Mouse (Mus musculus) thymus, adult 2 months (tissue): ENCODE results near the gene Trhde. TPM values are rescaled to one million over a fixed set of nuclear protein-coding genes. Genes with fewer than 3 reads are reported as not detected.

Experiments used
- DNase-seq: peaks from one replicate; pipeline ENCODE4 v3.0.0; 2021
- H3K27ac ChIP-seq: fragments of 200-500 bp; 2 replicates; pipeline ENCODE4 v1.5.1; 2012; ENCODE audit warnings: low read length, control low read depth; ENCODE audit not compliant: control insufficient read depth, insufficient read depth
- H3K27me3 ChIP-seq: fragments of 200-500 bp; 2 replicates; pipeline ENCODE4 v1.6.1; 2012; ENCODE audit warnings: mild to moderate bottlenecking, low read length, moderate library complexity, mixed read lengths; ENCODE audit not compliant: control insufficient read depth, insufficient read depth
- H3K36me3 ChIP-seq: fragments of 200-500 bp; 2 replicates; pipeline ENCODE4 v1.6.1; 2012; ENCODE audit warnings: mild to moderate bottlenecking, low read length, moderate library complexity; ENCODE audit not compliant: control insufficient read depth, insufficient read depth
- H3K4me1 ChIP-seq: fragments of 200-500 bp; replicated peaks from 2 replicates; pipeline ENCODE4 v1.6.1; 2012; ENCODE audit warnings: low read length; ENCODE audit not compliant: control insufficient read depth, insufficient read depth
- H3K4me3 ChIP-seq: fragments of 200-500 bp; 2 replicates; pipeline ENCODE4 v1.5.1; 2012; ENCODE audit warnings: mild to moderate bottlenecking, low read length, control low read depth, moderate library complexity; ENCODE audit not compliant: control insufficient read depth, insufficient read depth
- CTCF ChIP-seq: fragments of 200-500 bp; IDR thresholded peaks from 2 replicates; pipeline ENCODE4 v1.5.1; 2012; ENCODE audit warnings: mild to moderate bottlenecking, control low read depth, low read length, moderate library complexity, borderline replicate concordance; ENCODE audit not compliant: control insufficient read depth, poor library complexity, insufficient read depth; ENCODE audit errors: extremely low read depth
- POLR2A ChIP-seq: fragments of 200-500 bp; IDR thresholded peaks from 2 replicates; pipeline ENCODE4 v1.6.1; 2012; ENCODE audit warnings: mild to moderate bottlenecking, low read length, control low read depth, moderate library complexity; ENCODE audit not compliant: control insufficient read depth, poor library complexity, insufficient read depth; ENCODE audit errors: extremely low read depth
- WGBS: fragments of 180-500 bp; shearing (Covaris S2); methylation state at CpG from one replicate; pipeline ENCODE4 v1.1.7; 2018; 5-methylcytosine and 5-hydroxymethylcytosine counted together
- polyA plus RNA-seq: library from polyadenylated mRNA; depleted of rRNA; stranded (reverse); fragments of >200 nt; gene quantifications from 2 replicates; pipeline ENCODE4 v1.2.3, GENCODE M21; 2012

The Trhde gene
- polyA plus RNA-seq, 1 experiment = 0.09 TPM

DNA sequence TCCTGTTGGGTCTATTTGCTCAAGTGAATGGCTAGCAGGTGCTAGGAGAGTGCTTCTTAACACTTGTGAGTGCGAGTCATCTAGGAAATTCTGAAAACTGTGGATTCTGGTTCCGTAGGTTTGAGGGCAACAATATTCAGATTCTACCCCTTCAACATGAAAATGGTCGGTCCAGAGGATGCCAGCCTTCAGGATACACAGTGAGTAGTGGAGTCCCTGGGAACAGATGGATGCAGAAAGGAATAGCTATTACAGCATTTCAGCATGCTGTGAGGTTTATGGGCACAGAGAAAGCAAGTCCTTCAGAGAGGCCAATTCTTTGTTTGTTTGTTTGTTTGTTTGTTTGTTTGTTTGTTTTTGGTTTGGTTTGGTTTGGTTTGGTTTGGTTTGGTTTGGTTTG lies 65.7 kb downstream of the Trhde start:
- Histone ChIP-seq H3K4me1 (no peaks in the 10 kb centered on the region), H3K27me3 (no peaks in the 10 kb centered on the region), H3K36me3 (no peaks in the 10 kb centered on the region), H3K27ac (no peak overlapping the region), H3K4me3 (no peak overlapping the region)
- TF ChIP-seq POLR2A (no peak), CTCF (no peak)
- no peak for DNase-seq
- WGBS = 91% methylated on average over 3 of the region's 3 CpGs

DNA sequence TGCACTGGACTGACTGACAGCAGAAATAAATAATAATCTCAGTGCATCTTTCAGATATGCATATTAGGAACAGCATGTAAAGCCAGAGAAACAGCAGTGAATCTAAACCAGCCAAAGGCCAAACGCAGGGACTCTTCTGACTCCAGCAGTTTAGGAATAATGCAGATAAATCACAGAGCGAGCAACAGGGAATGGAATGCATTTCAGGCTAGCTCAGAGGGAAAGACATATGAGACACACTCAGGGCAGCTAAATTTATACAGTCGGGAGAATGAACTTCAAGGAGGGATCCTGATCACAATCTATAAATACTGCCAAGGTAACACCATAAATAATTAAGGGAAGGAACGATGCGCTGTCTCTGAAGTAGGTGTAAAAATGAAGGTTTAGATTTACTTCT lies 66.4 kb downstream of the Trhde start:
- 64% methylated on average over 5 of the region's 5 CpGs for WGBS
- Histone ChIP-seq H3K4me3 (no peak overlapping the region), H3K27ac (no peak overlapping the region), H3K27me3 (no peaks in the 10 kb centered on the region), H3K36me3 (no peaks in the 10 kb centered on the region), H3K4me1 (no peaks in the 10 kb centered on the region)
- no peak for DNase-seq
- TF ChIP-seq POLR2A (no peak), CTCF (no peak)

DNA sequence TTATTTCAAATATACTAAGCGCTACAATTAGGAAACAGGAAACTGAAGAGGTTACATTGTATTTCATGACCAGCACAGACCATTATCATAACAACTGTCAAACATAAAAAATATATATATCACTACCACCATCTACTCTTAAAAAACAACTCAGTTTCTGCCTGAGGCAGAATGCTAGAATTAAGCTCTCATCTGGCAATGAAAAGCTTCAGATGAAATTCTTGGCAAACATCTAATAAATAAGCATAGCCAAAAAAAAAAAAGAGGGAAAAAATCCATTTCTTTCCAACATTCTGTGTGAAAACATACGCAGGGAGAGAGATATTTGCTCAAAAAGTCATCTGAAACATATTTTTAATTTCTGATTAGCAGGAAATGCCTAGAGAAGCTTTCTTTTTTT lies 67.0 kb downstream of the Trhde start:
- Histone ChIP-seq H3K4me3 (no peak overlapping the region), H3K27ac (no peak overlapping the region), H3K27me3 (no peaks in the 10 kb centered on the region), H3K4me1 (no peaks in the 10 kb centered on the region), H3K36me3 (no peaks in the 10 kb centered on the region)
- no peak for DNase-seq
- TF ChIP-seq CTCF (no peak), POLR2A (no peak)
- 88% methylated on average over 2 of the region's 2 CpGs for WGBS

DNA sequence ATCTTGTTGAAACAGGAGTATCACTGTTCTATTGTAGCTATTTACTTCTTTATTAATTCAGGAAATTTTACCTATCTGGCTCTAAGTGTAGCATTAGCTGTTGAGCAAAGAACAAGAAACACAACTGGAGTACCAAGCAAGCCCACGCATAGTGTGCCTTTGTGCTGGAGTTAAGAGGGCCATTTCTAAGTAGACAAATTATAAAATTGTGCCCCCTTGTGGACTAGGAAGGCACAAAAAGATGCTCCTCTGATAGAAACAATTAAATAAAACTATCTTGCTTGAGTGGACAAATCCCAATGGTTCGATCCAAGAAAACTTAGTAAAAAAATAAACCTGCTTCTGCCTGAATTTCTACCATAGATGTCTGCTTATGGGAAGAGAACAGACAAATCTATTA lies 76.5 kb downstream of the Trhde start:
- Histone ChIP-seq H3K27ac (no peak overlapping the region), H3K4me3 (no peak overlapping the region), H3K27me3 (no peaks in the 10 kb centered on the region), H3K36me3 (no peaks in the 10 kb centered on the region), H3K4me1 (no peaks in the 10 kb centered on the region)
- DNase-seq = no peak
- WGBS = 87% methylated on average over 2 of the region's 2 CpGs
- no peak for TF ChIP-seq POLR2A
- no peak for TF ChIP-seq CTCF

DNA sequence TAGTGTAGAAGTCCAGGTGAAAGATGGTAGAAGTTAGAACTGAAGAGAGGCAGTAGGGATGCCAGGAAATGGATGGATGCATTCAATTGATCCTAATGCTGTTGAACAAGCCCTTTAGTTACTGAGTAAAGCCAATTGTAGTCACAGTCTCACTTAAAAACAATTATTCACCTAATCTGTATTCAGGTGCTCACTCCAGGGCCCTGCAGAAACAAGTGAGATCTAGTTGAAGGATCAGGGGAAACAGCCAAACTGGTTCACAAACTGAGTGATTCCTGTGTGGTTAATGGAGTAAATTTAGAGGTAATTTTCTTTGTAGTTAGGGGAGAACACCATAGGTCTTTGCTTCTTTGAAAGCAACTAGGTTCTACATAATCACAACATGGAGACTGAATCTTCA lies 100.3 kb downstream of the Trhde start:
- no peak overlapping the region for H3K27ac ChIP-seq
- no peak for DNase-seq
- H3K36me3 ChIP-seq = no peaks in the 10 kb centered on the region

DNA sequence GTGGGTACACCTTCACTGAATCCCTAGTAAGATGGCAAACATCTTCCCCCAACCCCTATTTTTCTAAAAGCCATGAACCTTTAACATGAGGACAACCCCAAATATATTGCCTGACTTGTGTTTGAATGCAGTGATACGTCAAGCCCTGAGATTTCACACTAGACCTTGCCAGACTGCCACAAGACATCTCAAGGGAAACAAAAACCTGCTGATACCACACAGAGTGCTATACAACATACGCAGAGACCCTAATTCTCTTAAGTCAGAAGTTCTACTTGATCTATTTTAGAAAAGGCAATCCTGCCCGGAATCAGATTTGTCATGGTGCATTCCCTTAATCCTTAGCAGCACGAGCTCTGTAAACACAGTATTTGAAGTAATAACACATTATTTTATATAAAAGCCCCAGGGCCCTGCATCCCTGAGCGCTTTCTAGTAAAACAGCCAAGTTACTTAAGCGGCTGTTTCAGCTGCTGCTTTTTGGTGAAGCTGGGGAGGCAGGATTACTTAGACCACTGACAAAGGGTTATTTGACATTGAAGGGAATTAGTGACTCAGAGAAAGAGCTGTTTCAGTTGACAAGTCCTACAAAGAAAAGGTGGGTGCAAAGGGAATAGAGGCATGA lies 130.2 kb downstream of the Trhde start:
- WGBS = 83% methylated on average over 6 of the region's 6 CpGs

More for the DNA sequence above, 100.3 kb downstream of the Trhde start:
- Histone ChIP-seq H3K27me3 (no peaks in the 10 kb centered on the region), H3K4me1 (no peaks in the 10 kb centered on the region), H3K4me3 (no peak overlapping the region)
- TF ChIP-seq POLR2A (no peak), CTCF (no peak)

DNA sequence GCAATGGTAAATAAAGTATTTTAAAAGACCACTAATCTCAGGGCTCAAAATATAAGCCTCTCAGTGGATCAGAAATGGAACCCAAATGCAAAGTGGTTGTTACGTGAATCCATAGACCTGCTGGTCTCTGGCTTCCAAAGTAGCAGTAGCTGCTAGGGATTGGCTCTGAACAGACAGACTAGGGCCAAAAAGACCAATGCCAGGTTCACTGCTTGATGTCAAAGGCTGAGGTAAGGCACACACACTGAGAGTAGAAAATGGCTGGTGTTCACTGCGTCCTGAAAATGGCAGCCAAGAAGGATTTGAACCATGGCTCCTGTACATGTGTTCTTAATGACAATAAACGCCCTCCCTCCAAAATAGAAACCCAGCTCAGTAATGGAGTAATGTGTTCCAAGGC lies 209.1 kb downstream of the Trhde start:
- no peaks in the 10 kb centered on the region for H3K4me1 ChIP-seq
- H3K4me3 ChIP-seq = no peak overlapping the region
- H3K27ac ChIP-seq = no peak overlapping the region
- WGBS = 87% methylated on average over 3 of the region's 3 CpGs
- no peak for DNase-seq
- no peaks in the 10 kb centered on the region for H3K36me3 ChIP-seq
- TF ChIP-seq POLR2A (no peak), CTCF (no peak)
- no peaks in the 10 kb centered on the region for H3K27me3 ChIP-seq

More for the DNA sequence above, 130.2 kb downstream of the Trhde start:
- no peaks in the 10 kb centered on the region for H3K4me1 ChIP-seq
- no peak overlapping the region for H3K27ac ChIP-seq
- no peaks in the 10 kb centered on the region for H3K27me3 ChIP-seq
- no peak for TF ChIP-seq CTCF
- TF ChIP-seq POLR2A = no peak
- no peak for DNase-seq
- no peaks in the 10 kb centered on the region for H3K36me3 ChIP-seq
- no peak overlapping the region for H3K4me3 ChIP-seq
